Mouse (Mus musculus) cerebellum, adult 2 months (tissue): ENCODE results near the gene Bloc1s3.

ENCODE experiments used
- CTCF ChIP-seq: fragments of 200-500 bp; IDR thresholded peaks from 2 replicates; pipeline ENCODE4 v1.5.1; 2011; ENCODE audit warnings: low read depth, mild to moderate bottlenecking, control low read depth, low read length, moderate library complexity, borderline replicate concordance; ENCODE audit not compliant: insufficient read depth
- POLR2A ChIP-seq: fragments of 200-500 bp; IDR thresholded peaks from 2 replicates; pipeline ENCODE4 v1.6.1; 2011; ENCODE audit warnings: low read length, control low read depth, borderline replicate concordance; ENCODE audit not compliant: insufficient read depth

- TF ChIP-seq CTCF (no peak; the same call in 1 of the 2 replicates), POLR2A (no peak)
These were observed 31.1 kb downstream of the Bloc1s3 start for GRCm38 (mm10) chr7:19477084-19477483.
